Mouse (Mus musculus): ENCODE results near the gene E130309D02Rik. TPM values are rescaled to one million over a fixed set of nuclear protein-coding genes. Genes with fewer than 3 reads are reported as not detected.

E130309D02Rik gene
- total RNA-seq, 4 experiments from 2014 or later = 22.7 to 25.8 (median 24.1) TPM

DNA sequence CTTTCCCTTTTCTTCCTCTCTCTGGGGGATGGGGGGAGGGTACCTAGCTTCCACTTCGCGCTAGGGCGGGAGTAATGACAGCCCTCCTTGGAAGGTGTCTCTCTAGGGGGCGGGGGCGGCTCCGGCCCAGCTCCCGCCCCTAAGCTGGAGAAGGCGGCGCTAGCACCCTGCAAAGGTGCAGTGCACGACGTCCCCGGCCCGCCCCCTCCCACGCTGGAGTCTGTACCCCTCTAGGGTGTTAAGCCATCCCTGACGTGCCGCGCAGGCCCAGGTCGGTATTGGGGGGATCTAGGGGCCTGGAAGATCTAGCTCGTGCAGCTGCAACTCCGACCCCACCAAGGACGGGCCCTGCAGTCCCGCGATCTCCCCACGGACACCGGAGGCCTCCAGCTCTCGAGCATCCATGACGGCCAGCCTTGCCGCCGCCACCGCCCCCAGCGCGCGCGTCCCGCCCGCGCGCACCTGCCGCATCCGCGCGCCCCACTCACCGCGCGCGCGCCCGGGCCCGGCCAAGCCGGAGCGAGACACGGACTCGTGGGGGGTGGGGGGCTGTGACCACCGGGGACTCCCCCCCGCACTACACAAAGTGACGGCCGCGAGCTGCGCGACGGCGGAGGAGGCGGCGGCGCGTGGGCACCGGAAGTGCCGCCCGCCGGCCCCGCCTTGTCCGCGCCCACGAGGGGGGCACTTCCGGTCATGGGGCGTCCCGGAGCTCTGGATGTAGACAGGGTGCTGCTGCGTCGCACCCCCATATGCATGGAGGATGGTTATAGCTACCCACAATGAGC is 45.6 kb downstream of the E130309D02Rik start, which contains the start of gene Zfp316:
TSS of gene Zfp316 (minus strand) at position 660 of the 788 bp plus-strand sequence.
- peak; percentile 48 to 62 for DNase-seq (ENCODE audit: low spot score in 2 of 2)

DNA sequence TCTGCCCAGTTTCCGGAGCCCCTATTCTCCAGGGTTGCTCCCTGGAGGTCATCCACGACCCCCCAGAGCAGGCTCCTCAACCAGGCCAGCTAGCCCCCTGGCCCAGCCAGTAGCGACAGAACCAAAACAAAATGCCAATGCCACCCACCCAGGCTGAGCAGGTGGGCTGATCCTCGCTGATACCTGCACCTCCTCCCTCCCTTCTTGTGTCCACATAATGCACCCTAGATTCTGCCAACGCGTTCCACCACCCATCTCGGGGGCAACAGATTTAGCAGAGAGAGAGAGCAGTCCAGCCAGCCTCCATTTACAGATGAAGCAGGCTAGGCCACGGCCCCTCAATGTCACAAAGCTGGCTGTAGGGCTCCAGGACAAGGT is 46.2 kb downstream of the E130309D02Rik start:
- DNase-seq (ENCODE audit: low spot score in 2 of 2) = no peak

DNA sequence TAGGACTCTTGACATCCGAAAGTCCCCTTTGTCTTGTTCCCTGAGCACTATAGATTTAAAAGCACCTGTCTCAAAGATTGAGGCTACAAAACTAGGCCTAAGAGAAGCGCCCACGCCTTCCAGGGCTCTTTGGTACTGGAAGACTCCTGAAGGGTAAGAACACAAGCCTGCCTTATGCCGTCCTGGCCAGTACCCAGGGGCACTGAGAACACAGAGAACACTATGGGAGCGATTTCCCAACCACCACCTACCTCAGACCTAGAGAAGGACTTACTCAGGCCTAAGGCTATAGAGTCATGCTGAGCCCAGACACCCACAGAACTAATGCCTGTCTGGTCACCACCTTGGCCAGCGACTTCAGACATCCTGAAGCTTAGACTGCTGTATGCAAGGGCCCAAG is 48.4 kb downstream of the E130309D02Rik start:
- DNase-seq (ENCODE audit: low spot score in 2 of 2) = no peak

DNA sequence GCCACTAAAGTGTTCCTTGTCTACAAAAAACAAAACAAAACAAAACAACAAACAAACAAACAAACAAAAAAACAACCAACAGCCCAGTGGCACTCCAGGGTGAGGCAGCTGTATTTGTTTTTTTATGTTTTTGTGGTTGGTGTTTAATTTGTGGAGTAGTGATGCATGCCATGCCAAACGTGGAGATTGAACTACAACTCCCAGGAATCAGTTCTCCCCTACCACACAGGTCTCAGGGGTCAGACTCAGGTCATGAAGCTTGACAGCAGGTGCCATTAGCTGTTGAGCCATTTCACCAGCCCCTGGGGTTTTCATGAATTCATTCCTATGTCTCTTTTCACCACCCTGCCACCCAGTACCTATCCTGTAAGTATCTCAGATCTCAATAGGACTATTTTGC is 49.8 kb downstream of the E130309D02Rik start:
- DNase-seq (ENCODE audit: low spot score in 2 of 2) = no peak

DNA sequence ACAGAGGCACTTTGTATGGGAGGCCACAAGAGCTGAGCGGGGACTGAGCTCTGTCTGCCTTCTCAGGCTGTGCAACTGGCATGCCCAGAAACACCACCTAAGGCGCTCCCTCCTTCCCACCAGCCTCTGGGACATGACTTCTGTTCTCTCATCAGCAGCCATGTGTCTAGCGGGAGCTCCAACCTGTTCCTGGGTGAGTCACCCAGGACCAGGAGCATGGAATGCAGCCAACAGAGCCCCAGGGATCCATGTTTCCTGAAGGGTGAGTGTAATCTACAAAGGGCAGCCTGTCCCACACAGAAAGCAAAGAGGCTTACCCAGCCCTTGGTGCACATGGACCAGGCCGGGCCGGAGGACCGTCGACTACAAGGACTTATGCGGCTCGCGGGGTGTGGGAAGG is 50.5 kb downstream of the E130309D02Rik start:
- no peak for DNase-seq (ENCODE audit: low spot score in 2 of 2)

DNA sequence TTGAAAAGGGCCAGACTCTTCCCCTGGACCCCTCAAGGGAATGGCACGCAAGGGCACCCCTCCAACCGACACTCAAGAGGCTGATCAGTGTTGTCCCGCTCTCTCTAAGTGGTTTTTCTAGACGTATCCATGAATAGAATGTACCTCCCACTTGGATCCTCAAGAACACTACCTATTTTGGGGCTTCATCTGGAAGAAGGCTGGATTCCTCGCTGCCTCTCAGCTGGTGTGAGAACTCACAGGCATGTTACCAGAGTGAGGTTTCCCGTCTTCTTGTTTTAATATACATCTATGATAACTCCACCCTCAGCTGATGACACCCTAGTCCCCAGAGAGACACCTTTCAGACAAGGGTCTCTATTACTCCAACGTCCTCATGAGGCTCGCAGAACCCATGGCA is 53.5 kb downstream of the E130309D02Rik start:
- DNase-seq (ENCODE audit: low spot score in 2 of 2) = no peak

DNA sequence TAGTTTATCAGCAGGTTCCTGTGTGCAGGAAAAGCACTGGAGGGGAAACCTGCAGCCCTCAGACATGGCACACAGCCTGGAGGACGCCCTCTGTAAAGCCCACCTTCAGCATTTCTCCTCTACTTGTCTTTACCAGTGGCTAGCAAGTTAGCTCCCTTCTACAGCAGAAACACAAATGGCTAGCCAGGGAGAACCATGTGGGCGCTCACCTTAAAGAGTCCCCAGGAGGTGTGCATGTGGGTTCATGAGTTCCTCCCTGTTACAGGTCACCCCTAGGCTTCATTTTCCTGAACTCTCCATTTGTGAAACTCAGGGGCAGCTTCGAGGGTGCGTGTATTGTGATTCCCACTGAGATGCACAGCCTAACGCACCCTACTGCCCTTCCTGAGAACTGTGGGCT is 59.4 kb downstream of the E130309D02Rik start:
- DNase-seq (ENCODE audit: low spot score in 2 of 2) = no peak

DNA sequence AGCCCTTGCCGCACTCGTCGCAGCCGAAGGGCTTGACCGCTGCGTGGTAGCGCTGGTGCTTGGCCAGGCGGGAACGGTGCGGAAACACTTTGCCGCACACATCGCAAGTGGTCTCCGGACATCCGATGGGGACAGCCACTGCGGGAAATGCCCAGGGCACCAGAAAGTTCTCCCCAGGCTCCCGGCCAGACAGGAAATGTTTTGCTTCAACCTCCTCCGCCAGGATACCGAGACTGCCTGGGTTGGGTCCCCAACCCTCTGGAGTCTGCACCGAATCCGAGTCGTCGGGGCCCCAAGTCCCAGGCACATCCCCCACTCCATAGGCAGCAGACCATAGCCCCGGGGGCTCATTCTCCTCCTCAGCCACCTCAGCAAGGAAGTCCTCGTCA is 60.0 kb downstream of the E130309D02Rik start:
- no peak for DNase-seq (ENCODE audit: low spot score in 2 of 2)

DNA sequence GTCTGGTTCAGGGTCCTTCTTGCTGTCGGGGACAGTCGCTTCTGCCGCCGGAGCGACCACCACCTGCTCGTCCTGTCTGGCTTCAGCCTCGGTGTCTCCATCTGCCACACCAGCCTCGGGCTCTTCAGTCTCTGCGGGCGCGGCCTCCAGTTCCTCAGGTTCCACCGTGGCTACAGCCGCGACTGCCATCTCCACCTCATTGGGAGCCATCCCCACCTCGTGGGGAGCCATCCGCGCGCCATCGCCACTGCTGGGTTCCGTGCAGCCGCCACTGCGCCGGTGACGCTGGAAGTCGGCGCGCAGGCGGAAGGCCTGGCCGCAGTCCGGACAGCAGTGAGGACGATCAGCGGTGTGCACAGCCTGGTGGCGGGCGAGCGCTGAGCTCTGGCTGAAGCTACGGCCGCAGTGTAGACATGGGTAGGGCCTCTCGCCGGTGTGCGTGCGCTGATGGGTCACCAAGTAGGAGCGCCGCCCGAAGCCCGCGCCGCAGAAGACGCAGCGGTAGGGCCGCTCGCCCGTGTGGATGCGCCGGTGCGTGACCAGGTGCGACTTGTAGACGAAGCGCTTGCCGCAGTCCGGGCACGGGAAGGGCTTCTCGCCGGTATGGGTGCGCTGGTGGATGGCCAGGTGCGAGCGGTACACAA is 60.6 kb downstream of the E130309D02Rik start:
- no peak for DNase-seq (ENCODE audit: low spot score in 2 of 2)

DNA sequence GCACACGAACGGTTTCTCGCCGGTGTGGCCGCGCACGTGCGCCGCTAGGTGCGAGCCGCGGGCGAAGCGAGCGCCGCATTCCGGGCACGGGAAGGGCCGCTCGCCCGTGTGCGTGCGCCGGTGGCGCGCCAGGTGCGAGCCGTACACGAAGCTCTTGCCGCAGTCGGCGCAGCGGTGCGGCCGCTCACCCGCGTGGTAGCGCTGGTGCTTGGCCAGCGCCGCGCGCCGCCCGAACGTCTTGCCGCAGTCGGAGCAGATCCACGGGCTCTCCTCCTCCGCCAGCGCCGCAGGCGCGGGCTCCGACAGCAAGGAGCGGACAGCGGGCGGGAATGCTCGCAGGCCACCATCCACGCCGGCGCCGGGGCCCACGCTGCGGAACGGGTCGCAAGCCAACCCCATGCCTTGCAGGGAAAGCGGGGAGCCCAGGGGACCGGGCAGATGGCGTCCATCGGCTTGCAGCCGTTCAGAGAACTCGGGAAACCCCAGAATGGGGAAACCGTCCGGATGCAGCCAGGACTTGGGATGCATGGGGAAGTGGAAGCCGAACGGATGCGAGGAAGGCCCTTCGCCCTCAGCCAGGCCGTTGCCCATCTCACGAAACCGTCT is 61.2 kb downstream of the E130309D02Rik start:
- DNase-seq (ENCODE audit: low spot score in 2 of 2) = no peak

DNA sequence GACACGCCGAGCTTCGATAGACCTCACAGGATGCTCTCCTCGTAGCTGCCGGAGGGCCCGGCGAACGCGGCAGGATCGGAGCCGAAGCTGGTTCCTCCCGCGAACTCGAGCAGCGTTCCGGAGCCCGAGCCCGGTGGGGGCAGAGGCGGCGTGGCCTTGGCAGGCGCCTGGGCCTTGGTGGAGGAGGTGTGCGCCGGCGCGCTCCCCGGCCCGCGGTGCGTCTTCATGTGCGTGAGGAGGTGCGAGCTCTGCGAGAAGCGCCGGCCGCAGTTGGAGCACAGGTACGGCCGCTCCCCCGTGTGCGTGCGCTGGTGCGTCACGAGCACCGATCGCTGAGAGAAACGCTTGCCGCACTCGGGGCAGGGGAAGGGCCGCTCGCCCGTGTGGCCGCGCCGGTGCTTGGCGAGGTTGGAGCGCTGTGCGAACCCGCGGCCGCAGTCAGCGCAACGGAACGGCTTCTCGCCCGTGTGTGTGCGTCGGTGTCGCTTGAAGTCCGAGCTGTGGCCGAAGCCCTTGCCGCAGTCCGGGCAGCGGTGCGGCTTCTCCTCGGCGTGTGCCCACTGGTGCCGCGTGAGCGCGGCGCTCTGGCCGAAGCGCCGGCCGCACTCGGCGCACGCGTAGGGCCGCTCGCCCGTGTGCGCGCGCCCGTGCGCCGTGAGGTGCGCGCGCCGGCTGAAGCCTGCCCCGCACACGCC is 61.8 kb downstream of the E130309D02Rik start:
- no peak for DNase-seq (ENCODE audit: low spot score in 2 of 2)

DNA sequence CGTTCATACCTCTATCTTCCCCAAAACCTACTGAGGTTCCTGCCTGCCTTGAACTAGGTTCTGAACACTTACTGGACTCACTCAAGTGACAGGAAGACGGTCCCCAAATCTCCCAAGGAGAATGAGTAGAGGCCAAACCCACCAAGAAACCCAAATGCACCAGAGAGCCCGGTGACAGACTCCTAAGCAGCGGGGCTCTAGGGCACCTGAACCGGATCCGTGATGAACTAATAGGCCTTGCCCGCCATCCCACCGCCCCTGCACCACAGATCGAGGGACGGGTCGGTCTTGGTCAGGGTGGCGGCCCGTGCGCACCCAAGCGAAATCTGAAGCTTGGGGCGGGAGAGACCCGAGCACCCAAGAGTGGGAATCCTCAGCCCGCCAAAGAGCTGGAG is 62.4 kb downstream of the E130309D02Rik start:
- no peak for DNase-seq (ENCODE audit: low spot score in 2 of 2)

DNA sequence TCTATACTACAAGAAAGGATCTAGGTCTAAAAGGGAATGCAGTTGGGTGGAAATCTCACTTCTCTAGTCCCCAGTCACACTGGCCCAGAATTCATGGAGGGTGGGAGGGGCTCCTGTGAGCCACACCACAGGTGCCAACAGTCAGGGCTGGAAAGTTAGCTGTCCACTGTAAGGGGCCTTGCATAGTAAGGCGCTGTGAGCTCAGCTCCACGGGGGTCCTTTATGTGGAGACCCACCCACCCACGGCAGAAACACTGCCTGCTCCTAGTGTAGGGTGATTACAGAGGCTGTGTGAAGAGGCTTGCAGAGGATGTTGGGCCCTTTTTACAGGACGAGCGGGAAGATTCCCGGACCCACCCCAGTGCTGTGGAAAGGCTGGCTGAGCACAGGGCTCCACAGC is 63.1 kb downstream of the E130309D02Rik start:
- DNase-seq (ENCODE audit: low spot score in 2 of 2) = no peak

Other genes with a start within 250 kb of the E130309D02Rik start
- 10 to 100 TPM; 44.7 to 51.3 (median 47.7) TPM for gene Rnf216, start 202.4 kb downstream of the E130309D02Rik start, total RNA-seq (2022)
- under 1 TPM; 0.09 to 0.29 (median 0.16) TPM for gene Olfr718-ps1, start 167.8 kb downstream of the E130309D02Rik start, total RNA-seq (2022)
- gene Rbak, start 134.6 kb downstream of the E130309D02Rik start, total RNA-seq (2022) = 10 to 100 TPM; 12.4 to 15.1 (median 13.8) TPM
- gene Spdye4b, start 134.3 kb downstream of the E130309D02Rik start, total RNA-seq (2022) = not detected
- gene Spdye4a, start 88.5 kb downstream of the E130309D02Rik start, total RNA-seq (2022) = not detected
- gene Zfp12, start 80.2 kb downstream of the E130309D02Rik start, total RNA-seq (2022) = 10 to 100 TPM; 27.6 to 38.7 (median 35.6) TPM
- 10 to 100 TPM; 20.6 to 24.1 (median 23.1) TPM for gene Zfp316, start 45.3 kb downstream of the E130309D02Rik start, total RNA-seq (2022)
- 1 to 10 TPM; 4.1 to 5.5 (median 4.4) TPM for gene Zfp853, start 21.7 kb downstream of the E130309D02Rik start, total RNA-seq (2022)
- 10 to 100 TPM; 50.4 to 57.0 (median 54.1) TPM for gene Zdhhc4, start 13.9 kb upstream of the E130309D02Rik start, total RNA-seq (2022)
- gene Grid2ip, start 42.0 kb upstream of the E130309D02Rik start, total RNA-seq (2022) = 1 to 10 TPM in 3 of 4 experiments, under 1 TPM in 1; 0.99 to 1.7 (median 1.5) TPM
- 10 to 100 TPM; 33.8 to 39.8 (median 37.0) TPM for gene Kdelr2, start 88.5 kb upstream of the E130309D02Rik start, total RNA-seq (2022)
- 10 to 100 TPM; 28.8 to 37.0 (median 33.3) TPM for gene Daglb, start 149.2 kb upstream of the E130309D02Rik start, total RNA-seq (2022)
- gene Rac1, start 212.7 kb upstream of the E130309D02Rik start, total RNA-seq (2022) = 100 to 1,000 TPM; 399 to 419 (median 408) TPM